Mouse (Mus musculus) forebrain, embryonic 16.5 days (tissue): Measurements from ENCODE around the gene Gm37240. TPM values are rescaled to one million over a fixed set of nuclear protein-coding genes. Genes with fewer than 3 reads are reported as not detected.
"Not testable (repeated sequence)": the region's sequence is repeated elsewhere in the genome, so short reads cannot be mapped to it uniquely, and the experiment has no call there.

Source experiments
- ATAC-seq: fragments of 200-750 bp; cut with Nextera tagmentation; 2 replicates; pipeline ENCODE4 v1.8.0; 2017; ENCODE audit warnings: mild to moderate bottlenecking, moderate library complexity
- H3K27ac ChIP-seq: fragments of 300-500 bp; sonication (generic); 2 replicates; pipeline ENCODE4 v1.5.1; 2014; ENCODE audit warnings: low read length, control low read depth
- H3K27me3 ChIP-seq: fragments of 300-500 bp; sonication (generic); replicated peaks from 2 replicates; pipeline ENCODE4 v1.6.1; 2014; ENCODE audit warnings: low read length; ENCODE audit not compliant: control insufficient read depth, insufficient read depth
- H3K36me3 ChIP-seq: fragments of 300-500 bp; sonication (generic); 2 replicates; pipeline ENCODE4 v1.6.1; 2014; ENCODE audit not compliant: control insufficient read depth, insufficient read depth
- H3K4me1 ChIP-seq: fragments of 300-500 bp; sonication (generic); replicated peaks from 2 replicates; pipeline ENCODE4 v1.6.1; 2014; ENCODE audit warnings: low read length; ENCODE audit not compliant: control insufficient read depth, insufficient read depth
- H3K4me2 ChIP-seq: fragments of 300-500 bp; sonication (generic); 2 replicates; pipeline ENCODE4 v1.6.1; 2014; ENCODE audit warnings: mild to moderate bottlenecking, low read length, control low read depth
- H3K4me3 ChIP-seq: fragments of 300-500 bp; sonication (generic); replicated peaks from 2 replicates; pipeline ENCODE4 v1.5.1; 2014; ENCODE audit warnings: mild to moderate bottlenecking, low read length, control low read depth
- H3K9ac ChIP-seq: fragments of 300-500 bp; sonication (generic); replicated peaks from 2 replicates; pipeline ENCODE4 v1.6.1; 2014; ENCODE audit warnings: low read depth, low read length, control low read depth
- H3K9me3 ChIP-seq: fragments of 300-500 bp; sonication (generic); 2 replicates; pipeline ENCODE4 v1.6.1; 2016; ENCODE audit warnings: low read length; ENCODE audit not compliant: control insufficient read depth
- WGBS: fragments of 180-500 bp; shearing (Covaris S2); extraction: QIAGEN DNeasy Blood & Tissue Kit; methylation state at CpG from one replicate; pipeline ENCODE4 v1.1.7; 2014; 5-methylcytosine and 5-hydroxymethylcytosine counted together
- polyA plus RNA-seq: library from polyadenylated mRNA; unstranded; fragments of >200 nt; fragmentation: Nextera tagmentation; extraction: Ambion mirVana; gene quantifications from 2 replicates; pipeline ENCODE4 v1.2.1, GENCODE M21; 2015

The Gm37240 gene
- polyA plus RNA-seq, 1 experiment from 2014 or later: 1.6 TPM

DNA sequence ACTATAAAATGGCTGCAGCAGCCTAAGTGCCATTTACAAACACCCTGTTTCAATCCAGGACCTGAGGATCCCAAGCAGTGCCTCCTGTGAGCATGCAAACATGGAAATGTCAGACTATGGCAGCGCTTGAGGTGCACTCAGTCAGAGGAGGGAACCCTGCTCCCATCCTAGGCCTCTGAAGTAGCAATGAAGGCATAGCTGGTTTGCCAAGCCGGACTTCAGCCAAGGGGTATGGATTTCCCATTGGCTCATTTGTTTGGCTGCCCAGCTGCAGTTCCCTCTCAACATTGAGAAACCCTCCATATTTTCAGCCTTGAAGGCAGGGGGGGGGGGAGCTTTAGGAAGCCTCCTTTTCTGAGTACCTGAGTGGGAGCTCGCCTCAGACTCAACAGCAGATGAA lies 1329.0 kb downstream of the Gm37240 start:
- 94% methylated on average over 3 of the region's 3 CpGs for WGBS
- H3K4me2 ChIP-seq: no peak overlapping the region
- no peak overlapping the region for H3K4me3 ChIP-seq

DNA sequence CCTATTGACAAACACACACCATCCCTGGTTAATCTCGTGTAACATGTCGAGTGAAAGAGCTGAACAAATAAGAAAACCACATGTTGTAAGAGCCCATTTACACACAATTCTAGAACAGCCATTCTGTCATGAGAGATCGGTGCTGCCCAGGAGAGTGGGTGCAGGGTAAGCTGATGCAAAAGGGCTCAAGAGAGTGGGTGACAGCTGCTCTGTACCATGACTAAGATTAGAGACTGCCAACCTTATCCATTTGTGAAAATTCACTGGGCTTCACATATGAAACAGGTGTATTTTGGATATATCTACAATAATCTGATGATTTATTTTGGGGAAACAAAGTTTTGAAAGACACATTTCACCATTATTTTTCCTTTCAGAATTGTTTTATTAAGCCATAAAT lies 1331.5 kb downstream of the Gm37240 start:
- Histone ChIP-seq H3K9ac (no peak overlapping the region), H3K4me1 (no peaks in the 10 kb centered on the region), H3K27me3 (no peaks in the 10 kb centered on the region), H3K4me3 (no peak overlapping the region), H3K27ac (no peak overlapping the region), H3K9me3 (no peaks in the 10 kb centered on the region), H3K4me2 (no peak overlapping the region), H3K36me3 (no peaks in the 10 kb centered on the region)
- no peak for ATAC-seq
- 89% methylated on average over 3 of the region's 3 CpGs for WGBS

More for the DNA sequence above, 1329.0 kb downstream of the Gm37240 start:
- H3K4me1 ChIP-seq: no peaks in the 10 kb centered on the region
- H3K9me3 ChIP-seq: no peaks in the 10 kb centered on the region
- ATAC-seq: no peak
- no peaks in the 10 kb centered on the region for H3K36me3 ChIP-seq
- H3K27me3 ChIP-seq: no peaks in the 10 kb centered on the region
- no peak overlapping the region for H3K27ac ChIP-seq
- no peak overlapping the region for H3K9ac ChIP-seq

- 83% methylated on average over 8 of the region's 8 CpGs for WGBS
- Histone ChIP-seq H3K9ac (no peak overlapping the region), H3K36me3 (no peaks in the 10 kb centered on the region), H3K4me3 (no peak overlapping the region), H3K27me3 (no peaks in the 10 kb centered on the region), H3K9me3 (no peaks in the 10 kb centered on the region), H3K4me1 (no peaks in the 10 kb centered on the region), H3K4me2 (no peak overlapping the region), H3K27ac (no peak overlapping the region)
- no peak for ATAC-seq
These were observed 1340.1 kb downstream of the Gm37240 start for GRCm38 (mm10) chr3:84547177-84547576.

DNA sequence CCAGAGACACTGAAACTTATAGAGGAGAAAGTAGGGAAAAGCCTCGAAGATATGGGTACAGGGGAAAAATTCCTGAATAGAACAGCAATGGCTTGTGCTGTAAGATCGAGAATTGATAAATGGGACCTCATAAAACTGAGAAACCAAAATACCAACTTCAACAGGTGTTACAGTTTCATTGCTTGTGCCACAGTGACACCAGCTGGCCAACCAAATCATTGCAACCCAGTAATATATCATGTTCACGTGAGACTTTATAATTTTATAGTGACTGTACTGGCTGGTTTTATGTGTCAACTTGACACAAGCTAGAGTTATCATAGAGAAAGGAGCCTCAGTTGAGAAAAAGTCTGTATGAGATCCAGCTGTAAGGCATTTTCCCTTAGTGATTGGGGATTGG lies 1344.9 kb downstream of the Gm37240 start:
- H3K27ac ChIP-seq, H3K27me3 ChIP-seq, H3K9ac ChIP-seq, ATAC-seq, H3K4me1 ChIP-seq, H3K4me2 ChIP-seq, H3K36me3 ChIP-seq, H3K9me3 ChIP-seq, H3K4me3 ChIP-seq: not testable (repeated sequence)
- 14% methylated on average over 3 of the region's 3 CpGs for WGBS

DNA sequence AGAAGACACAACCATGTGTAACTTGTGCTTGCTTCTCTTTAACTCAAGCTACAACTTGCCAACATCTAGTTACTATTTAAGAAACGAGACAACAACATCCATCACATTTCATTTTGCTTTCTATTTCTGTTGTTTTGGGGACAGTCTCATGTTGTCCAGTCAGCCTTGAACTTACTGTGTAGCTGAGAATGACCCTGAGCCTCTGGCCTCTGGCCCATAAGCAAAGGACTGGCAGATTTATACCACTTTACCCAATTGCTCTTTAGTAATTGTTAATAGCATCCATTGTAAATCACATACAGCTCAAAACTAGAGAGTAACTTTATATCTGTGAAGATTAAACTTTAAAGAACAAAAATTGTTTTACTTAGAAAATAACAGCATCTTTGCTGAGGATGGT lies 1345.4 kb downstream of the Gm37240 start:
- Histone ChIP-seq H3K4me2 (no peak overlapping the region), H3K27ac (no peak overlapping the region), H3K27me3 (no peaks in the 10 kb centered on the region), H3K4me1 (peaks cover 2% of the 10 kb centered on the region; the same call in 1 of the 2 replicates), H3K36me3 (no peaks in the 10 kb centered on the region), H3K9me3 (no peaks in the 10 kb centered on the region), H3K4me3 (no peak overlapping the region), H3K9ac (no peak overlapping the region)
- WGBS: 81% methylated on average over 1 of the region's 1 CpGs
- ATAC-seq: no peak

- H3K27me3 ChIP-seq: no peaks in the 10 kb centered on the region
- no peaks in the 10 kb centered on the region for H3K9me3 ChIP-seq
- no peak overlapping the region for H3K4me3 ChIP-seq
- ATAC-seq: no peak
- H3K27ac ChIP-seq: no peak overlapping the region
- no peak overlapping the region for H3K4me2 ChIP-seq
- H3K36me3 ChIP-seq: no peaks in the 10 kb centered on the region
- peaks cover 2% of the 10 kb centered on the region; the same call in 1 of the 2 replicates for H3K4me1 ChIP-seq
- H3K9ac ChIP-seq: no peak overlapping the region
These were observed 1346.7 kb downstream of the Gm37240 start for GRCm38 (mm10) chr3:84540640-84541039.

- no peak for ATAC-seq
- no peak overlapping the region for H3K27ac ChIP-seq
- no peak overlapping the region for H3K4me2 ChIP-seq
- no peak overlapping the region for H3K9ac ChIP-seq
- 60% methylated on average over 6 of the region's 6 CpGs for WGBS
- H3K4me1 ChIP-seq: peaks cover 2% of the 10 kb centered on the region; the same call in 1 of the 2 replicates
- no peaks in the 10 kb centered on the region for H3K9me3 ChIP-seq
- H3K36me3 ChIP-seq: no peaks in the 10 kb centered on the region
- H3K4me3 ChIP-seq: no peak overlapping the region
- no peaks in the 10 kb centered on the region for H3K27me3 ChIP-seq
These were observed 1350.3 kb downstream of the Gm37240 start for GRCm38 (mm10) chr3:84536987-84537386.

GRCm38 (mm10) chr3:84533227-84533626 lies 1354.1 kb downstream of the Gm37240 start:
- Histone ChIP-seq H3K9me3 (no peaks in the 10 kb centered on the region), H3K9ac (no peak overlapping the region), H3K4me1 (no peaks in the 10 kb centered on the region), H3K4me3 (no peak overlapping the region), H3K27me3 (no peaks in the 10 kb centered on the region), H3K36me3 (no peaks in the 10 kb centered on the region), H3K27ac (no peak overlapping the region), H3K4me2 (no peak overlapping the region)
- 67% methylated on average over 5 of the region's 5 CpGs for WGBS
- no peak for ATAC-seq

DNA sequence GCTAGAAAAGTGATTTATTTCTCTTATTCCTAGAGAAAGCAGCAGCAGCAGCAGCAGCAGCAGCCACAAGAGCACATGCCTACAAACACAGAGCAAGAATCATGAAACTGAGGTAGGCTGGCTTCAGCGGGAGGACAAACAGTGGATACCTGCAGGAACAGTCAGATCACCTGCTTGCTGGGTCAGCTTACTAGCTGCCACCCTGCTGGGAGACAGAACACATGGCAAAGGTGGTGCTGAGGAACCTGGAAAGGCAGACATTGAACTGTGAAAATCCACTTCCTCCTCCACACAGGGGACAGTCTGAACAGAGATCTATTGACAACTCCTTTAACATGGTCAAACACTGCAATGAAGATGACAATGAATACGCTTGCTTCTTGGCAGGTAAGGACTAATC lies 1358.3 kb downstream of the Gm37240 start:
- Histone ChIP-seq H3K9ac (no peak overlapping the region), H3K36me3 (no peaks in the 10 kb centered on the region), H3K27me3 (no peaks in the 10 kb centered on the region), H3K4me3 (no peak overlapping the region), H3K27ac (no peak overlapping the region), H3K9me3 (no peaks in the 10 kb centered on the region), H3K4me1 (no peaks in the 10 kb centered on the region), H3K4me2 (no peak overlapping the region)
- ATAC-seq: no peak
- 94% methylated on average over 2 of the region's 2 CpGs for WGBS

GRCm38 (mm10) chr3:84524952-84525351 lies 1362.4 kb downstream of the Gm37240 start:
- no peak for ATAC-seq
- WGBS: 81% methylated on average over 1 of the region's 1 CpGs
- H3K27ac ChIP-seq: no peak overlapping the region

More at GRCm38 (mm10) chr3:84524952-84525351, 1362.4 kb downstream of the Gm37240 start:
- Histone ChIP-seq H3K4me2 (no peak overlapping the region), H3K4me3 (no peak overlapping the region), H3K4me1 (no peaks in the 10 kb centered on the region), H3K9ac (no peak overlapping the region), H3K9me3 (no peaks in the 10 kb centered on the region), H3K27me3 (no peaks in the 10 kb centered on the region), H3K36me3 (no peaks in the 10 kb centered on the region)
